Mouse (Mus musculus): ENCODE measurements around the gene Cdca3.

Cdca3 gene

GRCm38 (mm10) chr6:124831649-124832048 lies 2.3 kb downstream of the Cdca3 start:
- DNase-seq (ENCODE audit: low spot score in 2 of 2), result no peak

DNA sequence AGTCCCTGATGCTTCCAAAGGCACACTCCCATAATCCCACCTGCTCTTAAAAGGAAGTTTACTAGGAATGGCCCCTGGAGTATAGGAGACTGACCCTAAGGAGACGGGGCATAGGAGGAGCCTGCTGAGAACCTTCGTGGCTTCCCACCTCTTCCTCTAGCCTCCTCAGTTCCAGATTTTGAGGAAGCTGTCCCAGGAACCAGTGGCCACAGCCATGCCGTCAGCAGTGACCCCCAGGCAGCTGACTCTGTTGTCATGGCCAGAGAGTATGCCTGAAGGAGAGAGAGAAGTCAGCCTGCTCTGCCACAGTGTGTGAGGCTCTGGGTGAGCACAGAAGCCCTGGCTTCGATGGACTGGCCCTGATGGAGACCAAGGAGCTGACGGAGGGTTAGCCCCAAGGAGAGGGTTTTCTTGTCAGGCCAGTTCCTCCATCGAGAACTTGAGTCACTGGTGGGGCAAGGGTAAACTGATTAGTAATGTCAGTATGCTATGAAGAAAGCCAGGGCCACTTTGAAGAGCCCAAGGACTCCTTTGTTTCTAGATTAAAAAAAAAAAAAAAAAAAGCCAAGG lies 5.2 kb downstream of the Cdca3 start:
- DNase-seq (ENCODE audit: low spot score in 2 of 2), result no peak

DNA sequence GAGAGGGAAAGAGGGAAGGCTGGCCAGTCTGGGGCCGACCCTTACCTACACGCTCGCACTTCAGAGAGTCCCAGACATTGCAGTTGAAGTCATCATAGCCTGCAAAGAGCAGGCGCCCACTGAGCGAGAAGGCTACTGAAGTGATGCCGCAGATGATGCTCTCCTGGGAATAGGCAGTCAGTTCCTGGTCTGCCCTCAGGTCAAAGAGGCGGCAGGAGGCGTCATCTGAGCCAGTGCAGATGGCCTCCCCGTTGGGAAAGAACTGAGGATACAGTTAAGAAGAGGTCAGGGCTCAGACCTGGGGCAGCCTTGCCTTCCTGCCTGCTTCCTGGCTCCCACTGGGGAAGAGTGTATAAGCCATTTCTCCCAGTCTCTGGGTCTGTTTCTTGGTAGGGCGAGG lies 6.2 kb downstream of the Cdca3 start:
- no peak for DNase-seq (ENCODE audit: low spot score in 2 of 2)

DNA sequence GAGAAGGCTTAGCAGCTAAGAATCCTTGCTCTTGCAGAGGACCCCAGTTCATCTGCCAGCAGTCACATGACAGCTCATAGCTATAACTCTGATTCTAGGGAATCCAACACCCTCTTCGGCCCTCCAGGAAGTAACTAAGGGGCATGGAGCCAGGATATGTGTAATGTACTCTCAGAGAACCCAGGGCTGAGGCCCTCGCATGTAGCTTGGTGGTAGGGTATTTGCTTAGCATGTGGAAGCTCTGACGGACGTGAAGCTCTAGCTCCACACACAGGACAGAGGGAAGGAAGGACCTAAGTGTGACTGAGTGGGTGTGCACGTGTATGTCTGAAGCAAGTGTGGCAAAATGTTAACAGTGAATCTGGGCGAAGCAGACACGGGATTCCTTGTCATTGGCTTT lies 7.1 kb downstream of the Cdca3 start:
- no peak for DNase-seq (ENCODE audit: low spot score in 2 of 2)

DNA sequence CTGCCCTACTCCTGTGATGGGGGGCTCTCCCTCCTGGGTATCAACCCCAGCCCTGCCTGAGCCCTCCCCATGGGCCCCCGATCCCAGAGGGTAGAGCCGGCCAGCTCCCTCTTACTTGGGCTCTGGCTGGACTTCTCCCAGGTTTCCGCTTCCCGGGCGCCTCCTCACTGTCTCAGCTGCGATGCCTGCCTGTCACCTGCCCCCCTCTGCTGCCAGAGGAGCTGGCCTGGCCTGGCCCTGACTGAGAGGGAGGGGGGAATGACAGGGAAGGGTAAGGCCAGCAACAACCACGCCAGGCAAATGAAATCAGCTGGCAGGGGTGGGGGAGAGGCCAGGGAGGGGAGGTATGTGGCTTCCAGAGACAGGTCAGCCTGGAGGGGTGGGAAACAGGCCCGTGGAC lies 10.5 kb downstream of the Cdca3 start:
- no peak for DNase-seq (ENCODE audit: low spot score in 2 of 2)

DNA sequence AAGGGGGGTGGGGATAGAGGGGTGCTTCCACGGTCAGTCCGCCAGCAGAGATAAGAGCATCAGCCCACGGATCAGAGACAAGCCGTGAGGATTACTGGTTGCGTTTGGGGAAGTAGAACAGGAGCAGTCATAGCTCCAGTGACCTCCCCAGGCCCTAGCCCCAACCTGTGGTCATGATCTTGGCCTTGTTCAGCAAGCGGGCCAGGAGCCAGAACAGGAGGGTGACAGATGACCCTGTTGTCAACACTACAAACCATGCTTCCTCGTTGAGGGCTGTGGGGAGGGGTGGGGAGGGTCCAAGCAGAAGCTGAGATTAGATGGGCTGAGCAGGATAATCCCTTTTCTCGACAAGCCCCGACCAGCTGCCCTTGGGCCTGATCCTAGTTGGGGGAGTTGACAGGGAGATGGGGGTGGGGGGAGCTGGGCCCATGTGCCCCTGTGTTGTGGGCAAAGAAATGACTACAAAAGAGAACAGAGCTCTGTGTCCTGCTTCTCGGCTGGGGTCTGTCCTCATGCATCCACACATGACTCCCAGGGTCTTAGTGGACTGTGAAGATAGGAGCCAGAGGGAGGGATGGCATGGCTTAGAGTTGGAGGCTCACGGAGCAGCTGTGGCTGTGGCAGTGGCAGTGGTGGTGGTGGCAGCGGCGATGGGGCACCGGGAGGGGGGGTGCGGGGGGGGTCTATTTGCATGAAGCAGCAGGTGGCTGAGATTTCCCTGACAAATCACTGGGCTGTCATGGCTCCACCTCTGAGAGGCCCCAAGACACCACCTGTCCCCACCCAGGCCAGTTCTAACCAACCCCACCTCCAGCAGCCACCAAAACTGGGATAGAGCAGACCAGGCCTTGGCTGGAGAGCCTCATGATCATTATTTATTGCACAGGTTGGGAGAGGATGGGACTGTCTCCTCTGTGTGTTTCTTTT lies 11.2 kb downstream of the Cdca3 start, which contains the start of gene Gnb3:
Gene Gnb3 (minus strand): TSS at position 35 of the 927 bp plus-strand sequence.
- DNase-seq (ENCODE audit: low spot score in 2 of 2), result no peak

DNA sequence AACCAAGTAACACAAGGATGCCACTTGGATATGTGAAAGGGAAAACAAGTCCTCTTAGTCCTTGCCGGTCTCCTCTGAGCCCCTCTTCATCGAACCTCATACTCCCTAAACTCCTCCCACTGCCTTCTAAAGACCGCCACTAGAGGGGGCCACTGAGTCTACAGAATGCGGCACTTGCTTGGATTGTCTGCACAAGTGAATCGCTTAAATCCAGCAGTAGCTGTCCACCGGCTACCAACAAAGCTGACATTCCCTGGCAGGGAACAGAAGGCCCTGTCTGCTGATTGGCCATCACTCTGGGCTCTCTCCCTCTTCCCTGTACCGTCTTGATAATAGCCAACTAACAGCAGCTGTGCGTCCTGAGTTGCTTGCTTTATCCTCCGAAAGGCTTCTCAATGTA lies 18.0 kb downstream of the Cdca3 start:
- peak; percentile 87 to 92 for DNase-seq (ENCODE audit: low spot score in 2 of 2)

GRCm38 (mm10) chr6:124850535-124850934 lies 21.2 kb downstream of the Cdca3 start:
- no peak for DNase-seq (ENCODE audit: low spot score in 2 of 2)

GRCm38 (mm10) chr6:124854647-124855046 lies 25.3 kb downstream of the Cdca3 start:
- DNase-seq (ENCODE audit: low spot score in 2 of 2), result no peak

DNA sequence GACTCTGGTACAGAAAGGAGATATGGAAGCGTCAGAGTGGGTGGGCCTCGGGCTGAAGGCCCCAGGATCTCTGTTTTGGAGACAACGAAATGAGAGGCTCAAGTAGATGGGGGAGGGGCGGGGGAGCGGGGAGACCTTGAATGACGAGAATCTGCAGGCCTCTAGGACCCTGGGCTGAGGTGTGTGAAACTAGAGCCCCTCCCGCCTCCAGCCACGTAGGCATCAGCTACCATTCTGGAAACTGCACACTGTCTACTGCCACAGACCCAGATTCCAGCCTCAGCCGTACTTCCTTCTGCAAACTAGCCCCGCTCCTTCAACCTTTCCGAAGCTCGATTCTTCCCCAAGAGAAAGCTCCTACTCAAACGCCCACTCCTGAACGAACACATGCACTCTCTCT lies 27.0 kb downstream of the Cdca3 start:
- no peak for DNase-seq (ENCODE audit: low spot score in 2 of 2)

- peak; percentile 43 to 72 for DNase-seq (ENCODE audit: low spot score in 2 of 2)
These were observed 27.8 kb downstream of the Cdca3 start, which contains the start of gene P3h3 for GRCm38 (mm10) chr6:124856916-124857839. Gene P3h3 (minus strand): TSS chr6:124857752.

DNA sequence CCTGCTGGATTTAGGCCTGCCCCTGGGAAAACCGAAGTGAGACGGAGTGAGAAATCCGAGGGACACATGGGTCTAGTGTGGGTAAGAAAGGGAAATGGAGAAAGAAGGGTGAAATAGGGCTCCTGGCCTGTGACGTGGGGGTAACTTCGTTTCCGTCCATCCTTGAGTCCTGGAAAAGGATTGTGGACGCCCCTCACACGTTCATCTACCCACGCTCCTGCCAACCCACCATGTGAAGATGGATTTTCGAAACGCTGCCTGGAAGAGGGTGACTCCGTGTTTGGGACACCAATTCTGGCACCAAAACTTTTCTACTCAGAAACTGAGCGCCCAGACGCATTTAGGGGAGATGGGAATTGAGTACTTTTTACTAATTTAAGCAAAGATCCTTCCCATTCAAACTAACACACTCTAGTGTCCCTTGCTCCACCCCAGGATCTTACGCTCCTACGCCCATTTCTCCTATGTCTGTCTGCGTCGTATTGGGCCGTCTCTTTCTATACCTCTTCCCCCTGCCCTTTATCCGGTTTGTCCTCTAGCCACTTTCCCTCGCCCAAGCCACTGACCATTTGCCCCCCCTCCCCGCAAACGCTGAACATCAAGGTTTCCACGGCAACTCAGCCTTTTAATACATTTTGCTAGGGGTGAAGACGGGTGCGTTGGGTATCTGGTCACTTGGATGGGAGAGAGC lies 28.6 kb downstream of the Cdca3 start:
- no peak for DNase-seq (ENCODE audit: low spot score in 2 of 2)

- no peak for DNase-seq (ENCODE audit: low spot score in 2 of 2)
These were observed 29.4 kb downstream of the Cdca3 start for GRCm38 (mm10) chr6:124858561-124859318.

GRCm38 (mm10) chr6:124859725-124860124 lies 30.4 kb downstream of the Cdca3 start:
- peak; percentile 69 to 88 for DNase-seq (ENCODE audit: low spot score in 2 of 2)

DNA sequence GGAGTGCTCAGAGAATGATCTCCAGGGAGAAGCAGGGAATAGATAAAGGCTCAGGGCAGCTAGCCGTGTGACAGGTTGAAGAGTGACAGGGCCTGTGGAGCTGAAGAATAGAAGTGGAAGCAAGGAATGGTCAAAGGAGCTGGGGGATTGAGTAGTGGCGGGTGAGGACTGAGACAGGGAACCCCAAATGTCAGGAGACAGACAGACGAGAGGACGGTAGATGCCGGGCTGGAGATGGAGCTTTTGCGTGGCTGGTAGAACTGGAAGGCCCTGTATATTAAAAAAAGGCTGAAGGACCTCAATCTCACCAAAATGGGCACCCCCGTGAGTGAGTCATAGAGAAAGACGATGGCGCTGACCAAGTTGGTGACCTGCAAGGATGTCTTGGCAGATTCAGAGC lies 31.2 kb downstream of the Cdca3 start:
- DNase-seq (ENCODE audit: low spot score in 2 of 2), result no peak

- DNase-seq (ENCODE audit: low spot score in 2 of 2), result no peak
These were observed 31.9 kb downstream of the Cdca3 start for GRCm38 (mm10) chr6:124861266-124861665.

DNA sequence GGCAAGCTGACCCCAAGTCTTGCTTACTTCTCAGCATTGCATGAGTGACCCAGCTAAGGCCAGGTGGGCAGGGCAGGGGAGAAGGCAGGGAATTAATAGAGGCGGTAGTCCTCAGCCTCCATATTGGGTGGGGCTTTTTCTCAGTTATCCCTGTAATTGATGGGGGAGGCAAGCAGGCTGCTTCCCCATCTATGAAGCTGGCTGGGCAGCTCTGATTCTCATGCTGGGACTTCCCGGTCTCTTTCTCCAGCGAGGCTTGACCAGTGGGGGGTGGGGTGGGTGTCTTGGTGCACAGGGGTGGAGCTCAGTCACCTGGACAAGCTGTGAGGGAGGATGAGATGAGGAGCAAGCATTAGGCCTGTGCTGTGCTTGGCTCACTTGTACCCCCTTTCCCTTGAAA lies 32.5 kb downstream of the Cdca3 start:
- DNase-seq (ENCODE audit: low spot score in 2 of 2), result no peak

GRCm38 (mm10) chr6:124862406-124863124 lies 33.2 kb downstream of the Cdca3 start:
- no peak for DNase-seq (ENCODE audit: low spot score in 2 of 2)

- no peak for DNase-seq (ENCODE audit: low spot score in 2 of 2)
These were observed 33.8 kb downstream of the Cdca3 start for GRCm38 (mm10) chr6:124863125-124863657.
